ENCODE assay signal across 8 mouse cellular contexts in genomic region chr4:44004126-44004525, GRCm38 (mm10). TPM values are rescaled to one million over a fixed set of nuclear protein-coding genes. Genes with fewer than 3 reads are reported as not detected.
A peak's percentile ranks its signal among the peaks of the same experiment; 100 is the strongest.
DNase-seq lines count a peak whose midpoint lies in the region; ATAC-seq and TF ChIP-seq lines count a peak whose summit lies in the region.

Gene Clta (plus strand): TSS chr4:44004452.

- TF ChIP-seq EP300 in lung, postnatal 0 days (IDR thresholded peaks at IDR 0.05): no peak
- TF ChIP-seq EP300 in heart, adult 2 months (IDR thresholded peaks at IDR 0.05; ENCODE audit: insufficient read depth, low read depth, low read length): no peak

- intact Hi-C loops in heart, adult 2 months (cut with DNase I): no loop called here

- no peaks in the 10 kb centered on the region for H3K36me3 ChIP-seq in lung, postnatal 0 days (ENCODE audit: insufficient read depth, low read length)
- no peaks in the 10 kb centered on the region for H3K36me3 ChIP-seq in heart, adult 2 months (ENCODE audit: control insufficient read depth, insufficient read depth, low read length)
- no peaks in the 10 kb centered on the region for H3K36me3 ChIP-seq in midbrain, embryonic 12.5 days

- H3K4me1 ChIP-seq in lung, postnatal 0 days (ENCODE audit: insufficient read depth, low read depth, low read length): no peaks in the 10 kb centered on the region
- no peaks in the 10 kb centered on the region for H3K4me1 ChIP-seq in heart, adult 2 months (ENCODE audit: control insufficient read depth, insufficient read depth, low read length)
- no peaks in the 10 kb centered on the region for H3K4me1 ChIP-seq in midbrain, embryonic 12.5 days

- H3K4me2 ChIP-seq in lung, postnatal 0 days (replicated peaks; ENCODE audit: low read depth, low read length): no peak within 1 kb of the TSS; the same call in 1 of the 2 replicates
- no peak within 1 kb of the TSS for H3K4me2 ChIP-seq in midbrain, embryonic 12.5 days (replicated peaks)

- DNase-seq in lung, postnatal 0 days (ENCODE audit: low spot score): no peak
- no peak for DNase-seq in lung, adult 18-20 months
- no peak for DNase-seq in heart, adult 2 months
- no peak for DNase-seq in layer of hippocampus, postnatal 14 days (ENCODE audit: low spot score in 2 of 2)
- no peak for DNase-seq in right cerebral cortex, adult 2 months (ENCODE audit: low spot score in 2 of 2)
- no peak for DNase-seq in urinary bladder, adult 18-20 months (ENCODE audit: low spot score in 2 of 2)

- no peak for TF ChIP-seq POLR2A in heart, adult 2 months (IDR thresholded peaks at IDR 0.05; ENCODE audit: insufficient read depth, low read depth, low read length)

- no peak within 1 kb of the TSS for H3K9ac ChIP-seq in lung, postnatal 0 days (replicated peaks; ENCODE audit: low read depth)
- H3K9ac ChIP-seq in heart, adult 2 months (ENCODE audit: low read depth, low read length): no peak within 1 kb of the TSS
- no peak within 1 kb of the TSS for H3K9ac ChIP-seq in midbrain, embryonic 12.5 days (replicated peaks)

- H3K27me3 ChIP-seq in lung, postnatal 0 days (replicated peaks; ENCODE audit: insufficient read depth, low read length): no peaks in the 10 kb centered on the region
- no peaks in the 10 kb centered on the region for H3K27me3 ChIP-seq in heart, adult 2 months (ENCODE audit: control insufficient read depth, insufficient read depth, low read length)
- H3K27me3 ChIP-seq in midbrain, embryonic 12.5 days: no peaks in the 10 kb centered on the region; the same call in 1 of the 2 replicates

- H3K79me2 ChIP-seq in heart, adult 2 months (replicated peaks; ENCODE audit: control insufficient read depth, insufficient read depth, low read length): no peaks in the 10 kb centered on the region

- no peak within 1 kb of the TSS for H3K4me3 ChIP-seq in lung, postnatal 0 days (ENCODE audit: low read depth, low read length)
- H3K4me3 ChIP-seq in heart, adult 2 months: no peak within 1 kb of the TSS
- H3K4me3 ChIP-seq in midbrain, embryonic 12.5 days: no peak within 1 kb of the TSS

- no peak for TF ChIP-seq CTCF in lung, postnatal 0 days (IDR thresholded peaks at IDR 0.05)
- TF ChIP-seq CTCF in heart, adult 2 months (IDR thresholded peaks at IDR 0.05): no peak

- H3K27ac ChIP-seq in lung, postnatal 0 days (ENCODE audit: low read length): no peak within 1 kb of the TSS
- no peak within 1 kb of the TSS for H3K27ac ChIP-seq in heart, adult 2 months
- no peak within 1 kb of the TSS for H3K27ac ChIP-seq in midbrain, embryonic 12.5 days (replicated peaks)

- H3K9me3 ChIP-seq in lung, postnatal 0 days (ENCODE audit: low read length): no peaks in the 10 kb centered on the region
- peaks cover 6% of the 10 kb centered on the region; the same call in 1 of the 2 replicates for H3K9me3 ChIP-seq in midbrain, embryonic 12.5 days

- WGBS in lung, postnatal 0 days: 71% methylated on average over 5 of the region's 5 CpGs
- WGBS in heart, adult 2 months: 65% methylated on average over 5 of the region's 5 CpGs
- 89% methylated on average over 5 of the region's 5 CpGs for WGBS in midbrain, embryonic 12.5 days

- ATAC-seq in lung, postnatal 0 days: peak; percentile 16; the same call in 1 of the 2 replicates
- ATAC-seq in common myeloid progenitor, adult 5-6 weeks (replicated peaks; ENCODE audit: low read depth, poor library complexity, severe bottlenecking): peak; percentile 96
- ATAC-seq in midbrain, embryonic 12.5 days (ENCODE audit: low FRiP score, low read depth): no peak

RNA-seq across cellular contexts. Expression of gene Clta, which starts in this region (rescaled TPM):
- polyA plus RNA-seq in lung, postnatal 0 days (2015; fragmentation: Nextera tagmentation; extraction: Ambion mirVana): 209 and 221 TPM in 2 replicates
- total RNA-seq in common myeloid progenitor, adult 5-6 weeks (2017): 316 and 331 TPM in 2 replicates
- total RNA-seq in heart, adult 2 months (2021): 10 to 100 TPM; 75.8 to 78.6 TPM
- 64.6 and 68.4 TPM in 2 replicates for polyA plus RNA-seq in heart, adult 2 months (2012; rRNA removed)
- 100 to 1,000 TPM; 289 to 299 TPM for total RNA-seq in layer of hippocampus, postnatal 14 days (2021)
- polyA plus RNA-seq in midbrain, embryonic 12.5 days (2016; fragmentation: Nextera tagmentation; extraction: Ambion mirVana): 226 and 233 TPM in 2 replicates
